Mouse (Mus musculus) bone marrow, adult 2 months (tissue): ENCODE measurements around the gene Clstn2. TPM values are rescaled to one million over a fixed set of nuclear protein-coding genes. Genes with fewer than 3 reads are reported as not detected.

Experiments
- H3K27ac ChIP-seq: fragments of 200-500 bp; 2 replicates; pipeline ENCODE4 v1.5.1; 2012; ENCODE audit warnings: low read depth, mild to moderate bottlenecking, control low read depth, inconsistent platforms, low read length; ENCODE audit not compliant: control insufficient read depth, poor library complexity, insufficient read depth
- H3K4me1 ChIP-seq: fragments of 200-500 bp; 2 replicates; pipeline ENCODE4 v1.6.1; 2011; ENCODE audit warnings: low read length; ENCODE audit not compliant: control insufficient read depth, insufficient read depth
- H3K4me3 ChIP-seq: fragments of 200-500 bp; replicated peaks from 2 replicates; pipeline ENCODE3; 2011; ENCODE audit warnings: mild to moderate bottlenecking, low read depth, low read length, control low read depth; ENCODE audit not compliant: control insufficient read depth
- CTCF ChIP-seq: fragments of 200-500 bp; IDR thresholded peaks from 2 replicates; pipeline ENCODE4 v1.5.1; 2011; ENCODE audit warnings: low read length, control low read depth; ENCODE audit not compliant: control insufficient read depth, insufficient read depth
- POLR2A ChIP-seq: fragments of 200-500 bp; IDR thresholded peaks from 2 replicates; pipeline ENCODE4 v1.6.1; 2011; ENCODE audit warnings: low read depth, mild to moderate bottlenecking, control low read depth, low read length, borderline replicate concordance; ENCODE audit not compliant: control insufficient read depth
- WGBS: fragments of 180-500 bp; shearing (Covaris S2); methylation state at CpG from one replicate; pipeline ENCODE4 v1.1.7; 2018; 5-methylcytosine and 5-hydroxymethylcytosine counted together
- polyA plus RNA-seq: library from polyadenylated mRNA; stranded (reverse); fragments of >200 nt; gene quantifications from 2 replicates; pipeline ENCODE4 v1.2.4, GENCODE M21; 2011; ENCODE audit warnings: low replicate concordance; ENCODE audit not compliant: missing spikeins, insufficient read depth, insufficient read length

The Clstn2 gene
- polyA plus RNA-seq, 1 experiment, result not detected

DNA sequence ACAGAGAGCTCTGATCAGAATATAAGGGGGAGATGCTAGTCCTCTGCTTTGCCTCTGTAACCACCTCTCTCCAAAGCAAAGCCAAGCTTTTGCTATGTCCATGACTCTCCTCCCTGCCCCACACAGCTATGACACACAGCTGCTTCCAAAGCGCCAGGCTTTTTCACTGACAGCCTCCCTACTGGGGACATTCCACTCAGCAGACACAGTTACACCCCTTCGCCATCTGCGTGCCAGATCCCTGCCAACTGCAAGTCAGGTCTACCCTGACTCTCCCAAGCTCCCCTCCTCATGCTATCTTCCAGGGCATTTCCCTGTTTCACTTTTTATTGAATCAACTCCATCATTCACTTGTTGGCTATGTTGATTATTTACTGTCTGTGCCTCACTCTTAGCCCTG, 259.1 kb downstream of the Clstn2 start:
- TF ChIP-seq CTCF (no peak), POLR2A (no peak)
- no peak overlapping the region for H3K27ac ChIP-seq
- H3K4me3 ChIP-seq, result no peak overlapping the region
- no peaks in the 10 kb centered on the region for H3K4me1 ChIP-seq
- 70% methylated on average over 3 of the region's 3 CpGs for WGBS

DNA sequence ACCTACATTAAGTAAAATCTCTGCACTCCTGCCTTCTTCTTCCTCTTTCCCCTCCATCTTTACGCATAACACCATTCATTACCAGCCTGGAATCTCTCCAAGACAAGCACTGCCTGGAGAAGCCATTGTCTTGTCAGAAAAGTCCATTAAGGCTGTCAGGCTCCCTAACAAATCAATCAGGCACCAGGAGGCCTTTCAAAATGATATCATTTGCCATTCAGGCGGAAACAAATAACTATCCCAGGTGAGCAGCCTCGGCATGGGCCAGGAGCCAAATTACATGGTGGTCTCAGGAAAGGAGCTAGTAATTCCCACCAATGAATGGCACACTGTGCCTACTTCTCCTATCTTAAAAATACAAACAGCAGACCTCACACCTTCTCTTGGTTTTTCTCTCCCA, 260.6 kb downstream of the Clstn2 start:
- WGBS, result 55% methylated on average over 3 of the region's 3 CpGs
- TF ChIP-seq CTCF (no peak), POLR2A (no peak)
- Histone ChIP-seq H3K27ac (no peak overlapping the region), H3K4me1 (no peaks in the 10 kb centered on the region), H3K4me3 (no peak overlapping the region)

DNA sequence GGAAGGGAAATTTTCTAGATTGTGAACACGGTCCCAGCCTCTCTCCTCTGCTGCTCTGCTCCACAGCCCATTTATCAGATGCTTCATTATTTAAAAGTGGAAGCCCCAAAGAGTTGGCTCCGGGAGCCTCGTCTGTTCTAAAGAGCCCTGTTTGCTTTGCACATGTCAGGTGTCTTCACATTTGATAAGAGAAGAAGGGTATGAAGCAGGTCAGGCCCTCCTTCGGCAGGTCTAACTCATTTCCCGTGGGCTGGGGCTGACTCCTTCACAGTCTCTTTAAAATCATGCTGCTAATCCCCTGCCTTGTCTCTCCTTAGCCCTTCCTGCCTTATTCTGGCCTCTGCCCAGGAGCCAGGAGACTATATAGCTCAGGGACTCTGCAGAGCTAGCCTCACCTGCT, 263.6 kb downstream of the Clstn2 start:
- H3K4me3 ChIP-seq, result no peak overlapping the region
- no peaks in the 10 kb centered on the region for H3K4me1 ChIP-seq
- no peak for TF ChIP-seq CTCF
- no peak for TF ChIP-seq POLR2A
- 68% methylated on average over 5 of the region's 5 CpGs for WGBS
- no peak overlapping the region for H3K27ac ChIP-seq

DNA sequence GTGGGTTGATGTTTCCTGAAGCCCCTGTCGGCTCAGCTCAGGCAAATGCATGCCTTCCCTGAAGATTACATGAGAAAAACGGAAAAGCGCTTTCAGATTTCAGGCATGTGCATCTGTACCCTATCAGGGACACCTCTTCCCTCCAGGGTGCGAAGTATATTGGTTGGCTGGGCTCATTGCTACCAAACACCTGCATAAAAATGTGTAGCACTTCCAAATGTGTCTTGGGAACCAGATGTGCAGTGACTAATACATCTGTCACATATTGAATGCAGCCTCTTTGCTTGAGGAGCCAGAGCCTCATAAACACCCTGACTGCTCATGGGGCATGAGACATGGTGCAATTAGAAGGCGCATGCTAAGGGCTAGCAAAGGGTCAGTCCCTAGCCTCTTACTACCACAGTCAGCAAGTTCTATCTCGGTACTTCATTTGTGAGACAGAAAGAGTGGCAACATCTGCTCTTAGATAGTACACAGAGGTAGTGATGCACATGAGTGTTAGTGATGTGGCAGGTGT, 267.7 kb downstream of the Clstn2 start:
- no peaks in the 10 kb centered on the region for H3K4me1 ChIP-seq
- WGBS, result 71% methylated on average over 6 of the region's 6 CpGs
- TF ChIP-seq CTCF, result no peak
- no peak for TF ChIP-seq POLR2A

DNA sequence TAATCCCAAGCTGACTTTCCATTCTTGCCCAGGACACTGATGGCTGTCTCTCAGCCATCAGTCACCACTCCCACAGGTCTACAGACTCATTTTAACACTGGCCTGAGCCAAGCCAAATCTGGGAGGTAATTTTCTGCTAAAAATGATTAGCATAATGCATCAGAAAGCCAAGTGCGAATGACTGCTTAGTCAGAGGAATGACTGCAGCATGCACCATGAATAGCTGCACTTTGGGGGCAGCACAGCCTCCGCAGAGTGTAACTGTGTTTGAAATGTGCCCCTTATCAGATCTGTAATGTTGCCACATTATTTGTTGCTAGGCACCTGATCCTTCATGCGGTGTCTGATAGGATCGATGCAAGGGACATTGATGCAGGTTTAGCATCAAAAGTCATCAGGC, 269.9 kb downstream of the Clstn2 start:
- H3K27ac ChIP-seq, result no peak overlapping the region
- H3K4me1 ChIP-seq, result no peaks in the 10 kb centered on the region
- TF ChIP-seq POLR2A, result no peak
- H3K4me3 ChIP-seq, result no peak overlapping the region
- 90% methylated on average over 4 of the region's 4 CpGs for WGBS

More for the DNA sequence above, 267.7 kb downstream of the Clstn2 start:
- no peak overlapping the region for H3K27ac ChIP-seq
- no peak overlapping the region for H3K4me3 ChIP-seq

DNA sequence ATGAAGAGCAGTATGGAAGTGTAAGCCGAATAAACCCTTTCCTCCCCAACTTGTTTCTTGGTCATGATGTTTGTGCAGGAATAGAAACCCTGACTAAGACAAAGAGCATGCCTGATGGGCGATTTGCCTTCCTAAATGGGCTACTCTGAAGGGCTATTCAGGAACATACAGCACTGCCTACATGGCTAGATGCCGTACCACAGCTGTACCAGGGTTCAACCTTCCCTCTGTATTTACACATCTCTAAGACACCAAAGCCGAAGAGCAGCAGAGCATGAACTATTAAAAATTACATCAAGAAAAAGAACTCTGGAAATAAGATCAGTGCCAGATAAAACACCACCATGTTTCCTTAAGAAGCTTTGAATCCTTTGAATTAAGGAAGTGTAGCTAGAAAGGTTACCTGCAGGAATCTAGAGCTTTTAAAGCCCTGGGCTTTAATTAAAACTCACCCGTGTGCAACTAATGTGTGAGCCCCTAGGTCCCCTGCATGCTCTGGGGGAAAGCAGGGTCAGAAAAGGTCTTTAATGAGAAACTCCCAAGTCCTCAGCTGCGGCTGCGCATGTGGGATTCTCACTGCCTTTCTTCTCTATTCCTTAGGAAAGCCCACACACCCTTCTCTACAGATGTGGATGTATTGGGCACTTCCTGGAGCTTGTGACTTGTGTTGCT, 277.2 kb downstream of the Clstn2 start:
- WGBS, result 76% methylated on average over 7 of the region's 7 CpGs
- no peak overlapping the region for H3K27ac ChIP-seq
- no peak overlapping the region for H3K4me3 ChIP-seq
- no peaks in the 10 kb centered on the region for H3K4me1 ChIP-seq
- no peak for TF ChIP-seq CTCF

DNA sequence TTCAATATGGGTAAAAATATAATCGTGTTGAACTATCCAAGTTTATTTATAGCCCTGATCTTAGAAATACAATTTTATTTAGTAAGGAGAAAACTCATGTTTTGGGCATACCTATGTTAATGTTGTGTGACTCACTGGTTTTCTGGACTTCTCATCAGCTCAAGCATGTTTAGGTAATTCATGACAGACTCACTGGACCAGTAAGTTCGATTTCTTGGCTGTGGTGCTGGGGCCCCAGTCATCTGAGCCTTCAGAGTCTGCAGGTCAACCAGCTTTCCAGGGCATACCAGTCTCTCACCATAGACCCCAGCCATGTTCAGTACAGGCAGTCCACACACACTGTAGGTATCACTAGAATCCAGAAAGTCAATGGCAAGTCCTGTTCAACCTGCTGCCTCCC, 279.3 kb downstream of the Clstn2 start:
- no peak for TF ChIP-seq POLR2A
- TF ChIP-seq CTCF, result no peak
- WGBS, result 55% methylated on average over 2 of the region's 2 CpGs
- no peaks in the 10 kb centered on the region for H3K4me1 ChIP-seq
- no peak overlapping the region for H3K27ac ChIP-seq
- no peak overlapping the region for H3K4me3 ChIP-seq

DNA sequence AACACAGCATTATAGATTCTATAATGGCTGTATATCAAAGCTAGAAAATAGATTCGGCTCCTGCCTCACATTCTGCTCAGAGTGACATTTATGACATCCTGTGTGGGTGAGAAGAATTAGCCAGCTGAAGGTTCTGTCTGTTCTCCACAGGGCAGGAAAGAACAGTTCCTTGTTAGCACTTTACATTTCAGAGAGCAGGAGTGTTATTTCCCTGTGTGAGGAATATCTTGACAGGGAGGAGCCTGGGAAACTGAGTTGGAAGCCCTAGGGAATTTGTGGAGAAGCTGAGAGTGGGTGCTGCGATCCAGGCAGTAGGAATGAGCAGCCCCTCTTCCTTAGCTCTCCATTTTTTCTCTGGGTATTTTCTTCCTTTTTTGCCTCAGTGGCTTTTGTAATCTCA, 286.4 kb downstream of the Clstn2 start:
- 53% methylated on average over 2 of the region's 2 CpGs for WGBS
- no peaks in the 10 kb centered on the region for H3K4me1 ChIP-seq
- no peak overlapping the region for H3K4me3 ChIP-seq
- TF ChIP-seq POLR2A (no peak), CTCF (no peak)
- H3K27ac ChIP-seq, result no peak overlapping the region
